Mouse (Mus musculus): ENCODE measurements at regions not wholly inside any gene's neighbourhood (a gene's known extent, or its start where the extent isn't known, plus 50 kb on each side); places are given as distances from the start of the nearest gene placed in this dataset.
"Not testable (repeated sequence)": the region's sequence is repeated elsewhere in the genome, so short reads cannot be mapped to it uniquely, and the experiment has no call there.

DNA sequence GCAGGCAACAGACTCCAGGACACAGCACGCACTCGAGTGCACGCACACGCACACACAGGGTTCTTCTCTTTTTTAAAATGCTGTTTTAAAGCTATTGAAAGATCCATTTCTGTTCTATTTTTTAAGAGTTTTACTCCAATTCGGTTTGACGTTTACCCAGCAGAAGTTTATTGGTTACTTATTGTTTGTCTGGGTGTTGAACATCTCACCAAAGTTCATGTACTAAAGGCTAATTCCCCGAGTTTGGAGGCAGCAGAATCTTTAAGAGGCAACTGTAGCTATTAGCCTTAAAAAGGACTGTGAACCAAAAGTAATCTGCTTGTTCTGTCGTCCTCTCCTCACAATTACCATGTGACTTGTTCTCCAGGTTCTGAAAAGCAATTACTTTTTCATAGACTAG lies 263.0 kb upstream of the Nfia start:
- no peaks in the 10 kb centered on the region for H3K27me3 ChIP-seq (replicated peaks; ENCODE audit: control insufficient read depth, insufficient read depth, low read length)
- DNase-seq (ENCODE audit: low spot score) (no peak), ATAC-seq (ENCODE audit: low read depth) (no peak)
- H3K4me2 ChIP-seq (ENCODE audit: low read depth, low read length): no peak overlapping the region
- 84% methylated on average over 8 of the region's 8 CpGs for WGBS
- H3K9ac ChIP-seq (ENCODE audit: low read depth, low read length): no peak overlapping the region
- no peaks in the 10 kb centered on the region for H3K9me3 ChIP-seq (ENCODE audit: control insufficient read depth, low read length)
- no peak overlapping the region for H3K27ac ChIP-seq (replicated peaks; ENCODE audit: low read depth, low read length)
- no peaks in the 10 kb centered on the region for H3K36me3 ChIP-seq (ENCODE audit: control insufficient read depth, insufficient read depth, low read length)
- no peaks in the 10 kb centered on the region for H3K4me1 ChIP-seq (ENCODE audit: control insufficient read depth, insufficient read depth, low read length)
- no peak overlapping the region for H3K4me3 ChIP-seq (ENCODE audit: low read depth, low read length)

DNA sequence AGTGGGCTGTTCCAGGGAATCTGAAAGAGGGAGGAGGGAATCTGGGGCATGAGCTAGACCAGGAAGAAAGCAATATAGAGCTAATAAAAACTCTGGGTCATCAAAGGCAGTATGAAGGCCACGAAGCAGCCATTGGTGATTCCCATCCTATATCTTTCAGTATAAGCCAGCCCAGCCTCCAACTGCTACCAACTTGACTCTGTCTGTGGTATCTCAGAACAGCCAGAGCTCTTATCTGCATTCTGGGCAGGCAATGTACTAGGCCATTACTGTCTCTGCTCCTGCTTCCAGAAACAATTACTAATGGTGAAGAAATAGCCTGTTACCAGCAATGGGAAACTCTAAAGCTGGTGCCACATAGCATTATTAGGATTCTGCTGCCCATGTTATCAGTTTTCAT lies 266.8 kb upstream of the Nfia start:
- no peaks in the 10 kb centered on the region for H3K4me1 ChIP-seq (ENCODE audit: control insufficient read depth, insufficient read depth, low read length)
- no peaks in the 10 kb centered on the region for H3K27me3 ChIP-seq (replicated peaks; ENCODE audit: control insufficient read depth, insufficient read depth, low read length)
- H3K27ac ChIP-seq (replicated peaks; ENCODE audit: low read depth, low read length): no peak overlapping the region
- 85% methylated on average over 1 of the region's 1 CpGs for WGBS
- no peak for DNase-seq (ENCODE audit: low spot score)
- no peak for ATAC-seq (ENCODE audit: low read depth)
- no peak overlapping the region for H3K9ac ChIP-seq (ENCODE audit: low read depth, low read length)
- H3K9me3 ChIP-seq (ENCODE audit: control insufficient read depth, low read length): no peaks in the 10 kb centered on the region
- H3K4me3 ChIP-seq (ENCODE audit: low read depth, low read length): no peak overlapping the region
- H3K36me3 ChIP-seq (ENCODE audit: control insufficient read depth, insufficient read depth, low read length): no peaks in the 10 kb centered on the region
- no peak overlapping the region for H3K4me2 ChIP-seq (ENCODE audit: low read depth, low read length)

GRCm38 (mm10) chr4:97491248-97491804 lies 281.2 kb upstream of the Nfia start:
- no peak overlapping the region for H3K4me3 ChIP-seq (ENCODE audit: low read depth, low read length)
- no peaks in the 10 kb centered on the region for H3K27me3 ChIP-seq (replicated peaks; ENCODE audit: control insufficient read depth, insufficient read depth, low read length)
- no peak overlapping the region for H3K4me2 ChIP-seq (ENCODE audit: low read depth, low read length)
- DNase-seq (ENCODE audit: low spot score): no peak
- no peaks in the 10 kb centered on the region for H3K9me3 ChIP-seq (ENCODE audit: control insufficient read depth, low read length)
- WGBS: 73% methylated on average over 2 of the region's 2 CpGs
- no peak for ATAC-seq (ENCODE audit: low read depth)
- no peak overlapping the region for H3K27ac ChIP-seq (replicated peaks; ENCODE audit: low read depth, low read length)
- H3K9ac ChIP-seq (ENCODE audit: low read depth, low read length): no peak overlapping the region
- peaks cover 3% of the 10 kb centered on the region for H3K4me1 ChIP-seq (ENCODE audit: control insufficient read depth, insufficient read depth, low read length)
- no peaks in the 10 kb centered on the region for H3K36me3 ChIP-seq (ENCODE audit: control insufficient read depth, insufficient read depth, low read length)

- DNase-seq (ENCODE audit: low spot score): peak; percentile 57
- peaks cover 4% of the 10 kb centered on the region for H3K4me1 ChIP-seq (ENCODE audit: control insufficient read depth, insufficient read depth, low read length)
- 40% methylated on average over 10 of the region's 10 CpGs for WGBS
- H3K9ac ChIP-seq (ENCODE audit: low read depth, low read length): no peak overlapping the region
- no peak overlapping the region for H3K4me3 ChIP-seq (ENCODE audit: low read depth, low read length)
- no peak overlapping the region for H3K27ac ChIP-seq (replicated peaks; ENCODE audit: low read depth, low read length)
- no peaks in the 10 kb centered on the region for H3K27me3 ChIP-seq (replicated peaks; ENCODE audit: control insufficient read depth, insufficient read depth, low read length)
- H3K36me3 ChIP-seq (ENCODE audit: control insufficient read depth, insufficient read depth, low read length): no peaks in the 10 kb centered on the region
- H3K4me2 ChIP-seq (ENCODE audit: low read depth, low read length): no peak overlapping the region
- no peaks in the 10 kb centered on the region for H3K9me3 ChIP-seq (ENCODE audit: control insufficient read depth, low read length)
- ATAC-seq (ENCODE audit: low read depth): peak; percentile 37; the same call in 1 of the 2 replicates
These were observed 286.2 kb upstream of the Nfia start for GRCm38 (mm10) chr4:97486354-97486753.

DNA sequence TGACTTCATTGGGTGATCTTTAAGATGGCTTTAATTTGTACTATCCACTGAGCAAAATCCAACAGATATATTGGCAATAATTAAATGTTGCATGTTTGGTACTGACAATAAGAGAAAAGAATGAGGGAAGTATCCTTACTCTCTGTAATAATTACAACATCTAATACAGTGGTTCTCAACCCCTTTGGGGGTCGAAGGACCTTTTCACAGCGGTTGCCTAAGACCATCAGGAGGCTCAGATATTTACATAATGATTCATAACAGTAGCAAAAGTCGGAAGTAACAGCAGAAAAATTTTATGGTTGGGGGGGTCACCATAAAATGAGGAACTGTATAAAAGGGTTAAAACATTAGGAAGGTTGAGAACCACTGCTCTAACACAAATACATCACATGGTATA lies 287.3 kb upstream of the Nfia start:
- H3K4me1 ChIP-seq (ENCODE audit: control insufficient read depth, insufficient read depth, low read length): peaks cover 4% of the 10 kb centered on the region
- no peak for ATAC-seq (ENCODE audit: low read depth)
- no peak overlapping the region for H3K4me2 ChIP-seq (ENCODE audit: low read depth, low read length)
- no peaks in the 10 kb centered on the region for H3K36me3 ChIP-seq (ENCODE audit: control insufficient read depth, insufficient read depth, low read length)
- H3K4me3 ChIP-seq (ENCODE audit: low read depth, low read length): no peak overlapping the region
- H3K9me3 ChIP-seq (ENCODE audit: control insufficient read depth, low read length): no peaks in the 10 kb centered on the region
- H3K9ac ChIP-seq (ENCODE audit: low read depth, low read length): no peak overlapping the region
- H3K27me3 ChIP-seq (replicated peaks; ENCODE audit: control insufficient read depth, insufficient read depth, low read length): no peaks in the 10 kb centered on the region
- DNase-seq (ENCODE audit: low spot score): no peak
- WGBS: 88% methylated on average over 3 of the region's 3 CpGs
- H3K27ac ChIP-seq (replicated peaks; ENCODE audit: low read depth, low read length): no peak overlapping the region

GRCm38 (mm10) chr4:97482701-97483246 lies 289.8 kb upstream of the Nfia start:
- 22% methylated on average over 10 of the region's 10 CpGs for WGBS
- Histone ChIP-seq H3K9ac (ENCODE audit: low read depth, low read length) (no peak overlapping the region), H3K27me3 (replicated peaks; ENCODE audit: control insufficient read depth, insufficient read depth, low read length) (no peaks in the 10 kb centered on the region), H3K9me3 (ENCODE audit: control insufficient read depth, low read length) (no peaks in the 10 kb centered on the region), H3K4me2 (ENCODE audit: low read depth, low read length) (no peak overlapping the region), H3K27ac (replicated peaks; ENCODE audit: low read depth, low read length) (no peak overlapping the region), H3K36me3 (ENCODE audit: control insufficient read depth, insufficient read depth, low read length) (no peaks in the 10 kb centered on the region), H3K4me1 (ENCODE audit: control insufficient read depth, insufficient read depth, low read length) (peaks cover 6% of the 10 kb centered on the region), H3K4me3 (ENCODE audit: low read depth, low read length) (no peak overlapping the region)
- ATAC-seq (ENCODE audit: low read depth): peak; percentile 84
- peak; percentile 76 for DNase-seq (ENCODE audit: low spot score)

DNA sequence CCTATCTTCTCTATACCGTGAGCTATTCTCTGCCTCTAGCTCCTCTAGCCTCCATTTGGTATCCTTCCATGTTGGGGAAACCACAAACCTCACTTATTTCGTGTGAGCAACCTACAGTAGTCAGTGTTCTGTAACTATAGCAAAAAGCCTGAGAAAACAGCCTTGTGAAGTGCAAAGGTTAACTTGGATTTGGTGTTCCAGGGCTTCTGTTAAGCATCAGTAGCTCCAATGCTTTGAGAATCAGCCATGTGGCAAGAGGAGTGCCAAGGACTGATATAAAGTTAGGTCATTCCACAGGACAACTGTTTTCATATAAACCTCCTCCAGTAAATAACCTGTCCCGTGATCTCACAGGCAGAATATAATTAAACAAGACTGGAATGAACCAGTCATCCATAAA lies 290.7 kb upstream of the Nfia start:
- H3K27ac ChIP-seq (replicated peaks; ENCODE audit: low read depth, low read length): no peak overlapping the region
- H3K9me3 ChIP-seq (ENCODE audit: control insufficient read depth, low read length): no peaks in the 10 kb centered on the region
- H3K4me3 ChIP-seq (ENCODE audit: low read depth, low read length): no peak overlapping the region
- H3K9ac ChIP-seq (ENCODE audit: low read depth, low read length): no peak overlapping the region
- no peak for DNase-seq (ENCODE audit: low spot score)
- no peak for ATAC-seq (ENCODE audit: low read depth)
- H3K27me3 ChIP-seq (replicated peaks; ENCODE audit: control insufficient read depth, insufficient read depth, low read length): no peaks in the 10 kb centered on the region
- no peak overlapping the region for H3K4me2 ChIP-seq (ENCODE audit: low read depth, low read length)
- WGBS: 82% methylated on average over 3 of the region's 3 CpGs
- no peaks in the 10 kb centered on the region for H3K36me3 ChIP-seq (ENCODE audit: control insufficient read depth, insufficient read depth, low read length)
- peaks cover 15% of the 10 kb centered on the region for H3K4me1 ChIP-seq (ENCODE audit: control insufficient read depth, insufficient read depth, low read length)

DNA sequence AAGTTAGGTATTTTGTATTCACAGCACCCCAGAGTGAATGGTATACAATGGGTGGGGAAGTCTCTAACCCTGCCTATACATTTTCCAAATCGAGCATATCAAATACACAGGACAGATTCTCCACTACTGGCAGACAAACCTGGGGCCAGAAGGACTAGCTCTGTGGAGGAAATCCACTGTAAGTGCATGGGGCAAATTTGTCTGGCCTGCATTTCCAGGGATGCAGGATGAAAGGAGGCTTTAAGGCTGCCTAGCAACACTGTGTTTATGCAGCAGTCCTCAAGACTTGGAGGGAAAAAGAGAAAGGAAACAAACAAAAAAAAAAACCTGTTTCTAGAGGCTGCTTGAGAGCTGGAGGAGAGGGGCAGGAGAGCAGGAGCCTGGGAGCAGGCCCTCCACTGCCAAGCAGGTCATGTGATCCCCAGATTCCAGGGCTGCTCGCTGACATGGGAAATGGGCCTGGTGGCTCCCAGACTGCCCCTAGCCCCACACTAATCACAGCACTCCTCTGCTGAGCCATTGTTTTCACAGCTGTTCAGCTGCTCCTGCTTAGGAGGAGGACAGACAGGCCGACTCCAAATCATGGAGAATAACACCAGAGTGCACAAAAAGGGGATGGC lies 293.7 kb upstream of the Gm10192 start:
- no peak overlapping the region for H3K9ac ChIP-seq (ENCODE audit: low read depth, low read length)
- H3K27ac ChIP-seq (replicated peaks; ENCODE audit: low read depth, low read length): peak overlapping the region; percentile 59

DNA sequence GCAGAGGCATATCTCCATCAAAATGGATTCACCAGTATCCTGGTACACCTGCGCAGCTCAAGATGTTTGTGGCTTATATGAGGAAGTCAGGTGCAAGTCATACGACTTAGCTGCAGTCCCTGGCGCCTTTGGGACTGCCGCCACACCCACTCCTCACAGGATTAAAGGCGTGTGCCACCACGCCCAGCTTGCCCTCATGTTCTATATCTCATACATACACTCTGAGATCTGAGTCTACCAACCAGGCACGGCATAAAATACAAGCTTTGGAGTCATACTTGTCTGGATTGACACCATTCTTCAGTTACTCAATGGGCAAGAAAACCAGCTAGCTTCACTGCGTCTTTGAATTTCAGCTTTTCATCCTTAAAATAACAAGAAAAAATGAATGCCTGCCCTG lies 290.5 kb upstream of the Gm10192 start:
- not testable (repeated sequence) for H3K27me3 ChIP-seq (replicated peaks; ENCODE audit: control insufficient read depth, insufficient read depth, low read length); H3K9ac ChIP-seq (ENCODE audit: low read depth, low read length); H3K9me3 ChIP-seq (ENCODE audit: control insufficient read depth, low read length); H3K36me3 ChIP-seq (ENCODE audit: control insufficient read depth, insufficient read depth, low read length); H3K27ac ChIP-seq (replicated peaks; ENCODE audit: low read depth, low read length); ATAC-seq (ENCODE audit: low read depth); H3K4me3 ChIP-seq (ENCODE audit: low read depth, low read length); DNase-seq (ENCODE audit: low spot score); H3K4me2 ChIP-seq (ENCODE audit: low read depth, low read length)
- H3K4me1 ChIP-seq (ENCODE audit: control insufficient read depth, insufficient read depth, low read length): peaks cover 15% of the 10 kb centered on the region; the same call in 1 of the 2 replicates
- WGBS: 87% methylated on average over 8 of the region's 8 CpGs

More for the DNA sequence above, 293.7 kb upstream of the Gm10192 start:
- no peaks in the 10 kb centered on the region for H3K36me3 ChIP-seq (ENCODE audit: control insufficient read depth, insufficient read depth, low read length)
- no peaks in the 10 kb centered on the region for H3K9me3 ChIP-seq (ENCODE audit: control insufficient read depth, low read length)
- H3K4me1 ChIP-seq (ENCODE audit: control insufficient read depth, insufficient read depth, low read length): peaks cover 15% of the 10 kb centered on the region; the same call in 1 of the 2 replicates
- no peaks in the 10 kb centered on the region for H3K27me3 ChIP-seq (replicated peaks; ENCODE audit: control insufficient read depth, insufficient read depth, low read length)
- ATAC-seq (ENCODE audit: low read depth): peak; percentile 96
- no peak overlapping the region for H3K4me3 ChIP-seq (ENCODE audit: low read depth, low read length)
- no peak overlapping the region for H3K4me2 ChIP-seq (ENCODE audit: low read depth, low read length)
- WGBS: 11% methylated on average over 3 of the region's 3 CpGs
- DNase-seq (ENCODE audit: low spot score): peak; percentile 93

Data from embryonic facial prominence, embryonic 14.5 days (tissue).